Mouse (Mus musculus) ES-E14 (cell line): ENCODE measurements around the gene Ctrl. TPM values are rescaled to one million over a fixed set of nuclear protein-coding genes. Genes with fewer than 3 reads are reported as not detected.

Experiments used
- DNase-seq: peaks from one replicate; pipeline ENCODE4 v3.0.0-alpha.2; 2013; ENCODE audit warnings: low read depth, low spot score
- H3K27ac ChIP-seq: 2 replicates; pipeline ENCODE4 v1.5.1; 2012; ENCODE audit warnings: low read depth, mild to moderate bottlenecking, low read length, moderate library complexity, mixed read lengths; ENCODE audit not compliant: poor library complexity, insufficient read depth, severe bottlenecking
- H3K36me3 ChIP-seq: 2 replicates; pipeline ENCODE4 v1.6.1; 2012; ENCODE audit warnings: mild to moderate bottlenecking, low read length, moderate library complexity, mixed read lengths; ENCODE audit not compliant: control insufficient read depth, poor library complexity, insufficient read depth, severe bottlenecking
- H3K4me1 ChIP-seq, 2 experiments: fragments of 150-350 bp in 1 of 2; sonication (generic) in 1 of 2; 2 replicates each; pipeline ENCODE4 v1.6.1; 2012; ENCODE audit warnings: low read length in 2 of 2, mild to moderate bottlenecking in 1 of 2, mixed read lengths in 1 of 2; ENCODE audit not compliant: control insufficient read depth in 2 of 2, insufficient read depth in 2 of 2, poor library complexity in 1 of 2
- H3K4me3 ChIP-seq, 2 experiments: fragments of 150-350 bp in 1 of 2; sonication (generic) in 1 of 2; 2 replicates each; pipeline ENCODE4 v1.5.1; 2012; ENCODE audit warnings: low read length in 2 of 2, low read depth in 1 of 2, mild to moderate bottlenecking in 1 of 2, mixed read lengths in 1 of 2; ENCODE audit not compliant: insufficient read depth in 1 of 2, poor library complexity in 1 of 2, severe bottlenecking in 1 of 2
- H3K9ac ChIP-seq: 2 replicates; pipeline ENCODE4 v1.6.1; 2012; ENCODE audit warnings: low read depth, mild to moderate bottlenecking, low read length, mixed read lengths; ENCODE audit not compliant: poor library complexity, insufficient read depth, severe bottlenecking
- H3K9me3 ChIP-seq: fragments of 150-350 bp; sonication (generic); 2 replicates; pipeline ENCODE4 v1.6.1; 2012; ENCODE audit warnings: low read depth, mild to moderate bottlenecking, low read length; ENCODE audit not compliant: control insufficient read depth, insufficient read depth
- CHD2 ChIP-seq: IDR thresholded peaks from 2 replicates; pipeline ENCODE4 v1.6.1; 2014; ENCODE audit warnings: mild to moderate bottlenecking, low read depth, low read length, inconsistent platforms
- HCFC1 ChIP-seq: IDR thresholded peaks from 2 replicates; pipeline ENCODE4 v1.6.1; 2012; ENCODE audit warnings: low read length, inconsistent platforms, borderline replicate concordance; ENCODE audit not compliant: insufficient read depth
- MAFK ChIP-seq: IDR thresholded peaks from 2 replicates; pipeline ENCODE4 v1.6.1; 2014; ENCODE audit warnings: mild to moderate bottlenecking, low read depth, low read length, inconsistent platforms; ENCODE audit not compliant: insufficient read depth
- ZC3H11A ChIP-seq: IDR thresholded peaks from 2 replicates; pipeline ENCODE4 v1.6.1; 2012; ENCODE audit warnings: low read depth, mild to moderate bottlenecking, inconsistent platforms, low read length, borderline replicate concordance
- ZNF384 ChIP-seq: IDR thresholded peaks from 2 replicates; pipeline ENCODE4 v1.6.1; 2012; ENCODE audit warnings: low read depth, low read length, inconsistent platforms
- in situ Hi-C, 2 experiments: fragments of 600-800 bp; cut with MboI; formaldehyde crosslinking; loops; one replicate each; pipeline ENCODE4 v1.15.1; 2025; ENCODE audit warnings: low sequenced_read_pairs in 2 of 2, inconsistent platforms in 1 of 2; ENCODE audit not compliant: unreplicated experiment in 2 of 2
- total RNA-seq: library from RNA; depleted of rRNA; stranded (reverse); fragments of 300-350 nt; gene quantifications from 2 replicates; pipeline ENCODE4 v1.2.3, GENCODE M21; 2012; rRNA removed

Ctrl gene
- total RNA-seq, 1 experiment, result 3.6 TPM

- Histone ChIP-seq H3K4me1 (peaks cover 0 to 10% of the 10 kb centered on the region in 2 experiments; a peak in 1 of 4 replicates), H3K9ac (no peak overlapping the region), H3K9me3 (no peaks in the 10 kb centered on the region), H3K36me3 (peaks cover 59% of the 10 kb centered on the region), H3K4me3 (no peak overlapping the region), H3K27ac (no peak overlapping the region)
- TF ChIP-seq MAFK, result no peak
- TF ChIP-seq CHD2, result no peak
- no peak for TF ChIP-seq ZNF384
- TF ChIP-seq HCFC1, result no peak
- no peak for TF ChIP-seq ZC3H11A
- no peak for DNase-seq
- in situ Hi-C loops, result no loop called here
Measured at GRCm38 (mm10) chr8:105890870-105891269, 42.8 kb downstream of the Ctrl start.

GRCm38 (mm10) chr8:105889756-105890465 lies 43.8 kb downstream of the Ctrl start:
- H3K4me3 ChIP-seq, result no peak overlapping the region
- H3K9me3 ChIP-seq, result no peaks in the 10 kb centered on the region
- H3K4me1 ChIP-seq, result peaks cover 0 to 10% of the 10 kb centered on the region in 2 experiments; a peak in 1 of 4 replicates
- H3K9ac ChIP-seq, result no peak overlapping the region
- H3K36me3 ChIP-seq, result peaks cover 65% of the 10 kb centered on the region
- TF ChIP-seq ZC3H11A, result no peak
- TF ChIP-seq ZNF384, result no peak
- no peak for TF ChIP-seq MAFK
- no peak for TF ChIP-seq CHD2
- no peak for TF ChIP-seq HCFC1
- in situ Hi-C loops, result no loop called here
- H3K27ac ChIP-seq, result no peak overlapping the region
- DNase-seq, result no peak

Other genes starting within 250 kb of the Ctrl start
- gene Carmil2, start 247.6 kb downstream of the Ctrl start, total RNA-seq, result 1.6 and 3.8 TPM in 2 replicates
- 8.6 and 8.9 TPM in 2 replicates for gene Acd, start 232.8 kb downstream of the Ctrl start, total RNA-seq
- gene Pard6a, start 232.7 kb downstream of the Ctrl start, total RNA-seq, result 14.3 and 14.9 TPM in 2 replicates
- 0.18 TPM in 1 of 2 replicates, not detected in the other for gene 4933405L10Rik, start 226.2 kb downstream of the Ctrl start, total RNA-seq
- gene Enkd1, start 225.7 kb downstream of the Ctrl start, total RNA-seq, result 20.4 and 26.3 TPM in 2 replicates
- 9.3 and 11.0 TPM in 2 replicates for gene Gfod2, start 175.2 kb downstream of the Ctrl start, total RNA-seq
- 12.9 and 13.7 TPM in 2 replicates for gene Ranbp10, start 106.5 kb downstream of the Ctrl start, total RNA-seq
- gene Tsnaxip1, start 106.1 kb downstream of the Ctrl start, total RNA-seq, result 0.13 and 0.26 TPM in 2 replicates
- gene Cenpt, start 80.6 kb downstream of the Ctrl start, total RNA-seq, result 82.2 and 127 TPM in 2 replicates
- gene Thap11, start 78.7 kb downstream of the Ctrl start, total RNA-seq, result 31.5 and 52.5 TPM in 2 replicates
- 185 and 242 TPM in 2 replicates for gene Nutf2, start 73.3 kb downstream of the Ctrl start, total RNA-seq
- 93.9 and 117 TPM in 2 replicates for gene Edc4, start 53.0 kb downstream of the Ctrl start, total RNA-seq
- gene Nrn1l, start 40.3 kb downstream of the Ctrl start, total RNA-seq, result 2.1 and 2.7 TPM in 2 replicates
- gene Pskh1, start 33.4 kb downstream of the Ctrl start, total RNA-seq, result 13.2 and 13.7 TPM in 2 replicates
- gene Psmb10, start 4.6 kb upstream of the Ctrl start, total RNA-seq, result 70.9 and 81.5 TPM in 2 replicates
- gene Lcat, start 9.5 kb upstream of the Ctrl start, total RNA-seq, result 2.4 and 3.6 TPM in 2 replicates
- gene Slc12a4, start 32.2 kb upstream of the Ctrl start, total RNA-seq, result 70.1 and 133 TPM in 2 replicates
- gene Dpep3, start 45.6 kb upstream of the Ctrl start, total RNA-seq, result 1.0 and 1.5 TPM in 2 replicates
- gene Dus2, start 57.5 kb upstream of the Ctrl start, total RNA-seq, result 16.8 and 17.4 TPM in 2 replicates
- not detected in 2 replicates for gene Dpep2nb, start 72.1 kb upstream of the Ctrl start, total RNA-seq
- gene Ddx28, start 78.0 kb upstream of the Ctrl start, total RNA-seq, result 31.5 and 41.5 TPM in 2 replicates
- 17.2 and 19.6 TPM in 2 replicates for gene Nfatc3, start 125.0 kb upstream of the Ctrl start, total RNA-seq
- 12.5 and 20.1 TPM in 2 replicates for gene Esrp2, start 203.1 kb upstream of the Ctrl start, total RNA-seq
- 26.0 and 38.8 TPM in 2 replicates for gene Pla2g15, start 216.5 kb upstream of the Ctrl start, total RNA-seq
- gene Slc7a6, start 235.0 kb upstream of the Ctrl start, total RNA-seq, result 44.2 and 46.2 TPM in 2 replicates